Mouse (Mus musculus) spleen, adult 2 months (tissue): ENCODE measurements around the gene Fbxl18.

Experiments used
- CTCF ChIP-seq: fragments of 200-500 bp; IDR thresholded peaks from 2 replicates; pipeline ENCODE4 v1.5.1; 2011; ENCODE audit warnings: mild to moderate bottlenecking, inconsistent platforms; ENCODE audit not compliant: insufficient read depth, insufficient read length, insufficient replicate concordance; ENCODE audit errors: extremely low read depth
- POLR2A ChIP-seq: fragments of 200-500 bp; IDR thresholded peaks from 2 replicates; pipeline ENCODE4 v1.6.1; 2011; ENCODE audit warnings: low read depth, low read length, inconsistent platforms

GRCm38 (mm10) chr5:142886181-142886580 is 9.0 kb downstream of the Fbxl18 start:
- no peak for TF ChIP-seq CTCF
- TF ChIP-seq POLR2A: no peak
